Mouse (Mus musculus) liver, embryonic 11.5 days (tissue): ENCODE measurements around the gene Spty2d1. TPM values are rescaled to one million over a fixed set of nuclear protein-coding genes. Genes with fewer than 3 reads are reported as not detected.

Source experiments
- ATAC-seq: fragments of 200-750 bp; cut with Nextera tagmentation; replicated peaks from 2 replicates; pipeline ENCODE4 v1.8.0; 2017; ENCODE audit warnings: moderate number of reproducible peaks, mild to moderate bottlenecking, moderate TSS enrichment, moderate library complexity; ENCODE audit not compliant: low FRiP score
- DNase-seq: peaks from one replicate; pipeline ENCODE4 v3.0.0-alpha.2; 2017; ENCODE audit warnings: low spot score
- H3K27ac ChIP-seq: fragments of 300-500 bp; sonication (generic); 2 replicates; pipeline ENCODE4 v1.5.1; 2014; ENCODE audit warnings: mild to moderate bottlenecking, low read depth, low read length, control low read depth
- H3K27me3 ChIP-seq: fragments of 300-500 bp; sonication (generic); replicated peaks from 2 replicates; pipeline ENCODE4 v1.6.1; 2014; ENCODE audit warnings: low read length, mixed read lengths; ENCODE audit not compliant: control insufficient read depth, insufficient read depth
- H3K36me3 ChIP-seq: fragments of 300-500 bp; sonication (generic); 2 replicates; pipeline ENCODE4 v1.6.1; 2014; ENCODE audit warnings: mild to moderate bottlenecking, low read length, moderate library complexity, mixed read lengths; ENCODE audit not compliant: control insufficient read depth, insufficient read depth
- H3K4me1 ChIP-seq: fragments of 300-500 bp; sonication (generic); replicated peaks from 2 replicates; pipeline ENCODE4 v1.6.1; 2014; ENCODE audit warnings: low read length, mixed read lengths; ENCODE audit not compliant: control insufficient read depth, insufficient read depth
- H3K4me2 ChIP-seq: fragments of 300-500 bp; sonication (generic); 2 replicates; pipeline ENCODE4 v1.6.1; 2014; ENCODE audit warnings: mild to moderate bottlenecking, control low read depth, moderate library complexity
- H3K4me3 ChIP-seq: fragments of 300-500 bp; sonication (generic); 2 replicates; pipeline ENCODE4 v1.5.1; 2014; ENCODE audit warnings: low read depth, low read length, control low read depth
- H3K9ac ChIP-seq: fragments of 300-500 bp; sonication (generic); 2 replicates; pipeline ENCODE4 v1.6.1; 2014; ENCODE audit warnings: low read depth, low read length, control low read depth
- H3K9me3 ChIP-seq: fragments of 300-500 bp; sonication (generic); 2 replicates; pipeline ENCODE4 v1.6.1; 2016; ENCODE audit warnings: low read length, inconsistent platforms, mixed read lengths; ENCODE audit not compliant: control insufficient read depth
- WGBS: fragments of 180-500 bp; shearing (Covaris S2); extraction: QIAGEN DNeasy Blood & Tissue Kit; methylation state at CpG from one replicate; pipeline ENCODE4 v1.1.7; 2014; 5-methylcytosine and 5-hydroxymethylcytosine counted together
- polyA plus RNA-seq: library from polyadenylated mRNA; unstranded; fragments of >200 nt; fragmentation: Nextera tagmentation; extraction: Ambion mirVana; gene quantifications from 2 replicates; pipeline ENCODE4 v1.2.1, GENCODE M21; 2014

The Spty2d1 gene
- polyA plus RNA-seq, 1 experiment from 2014 or later, result 21.4 TPM

GRCm38 (mm10) chr7:47050366-47050765 is 42.2 kb upstream of the Spty2d1 start, which contains the start of gene Tmem86a:
Gene Tmem86a, plus strand, starts transcription at chr7:47050601.
- Histone ChIP-seq H3K27ac (peak within 1 kb of the TSS; percentile 89), H3K4me1 (peaks cover 14% of the 10 kb centered on the region), H3K4me3 (peak within 1 kb of the TSS; percentile 78), H3K36me3 (no peaks in the 10 kb centered on the region; the same call in 1 of the 2 replicates), H3K27me3 (peaks cover 3% of the 10 kb centered on the region; the same call in 1 of the 2 replicates), H3K9ac (peak within 1 kb of the TSS; percentile 73), H3K4me2 (peak within 1 kb of the TSS; percentile 99), H3K9me3 (no peaks in the 10 kb centered on the region)
- 0% methylated on average over 33 of the region's 33 CpGs for WGBS
- DNase-seq (peak; percentile 94), ATAC-seq (peak; percentile 98)

GRCm38 (mm10) chr7:47042823-47043490 is 34.7 kb upstream of the Spty2d1 start:
- ATAC-seq, result peak; percentile 59
- H3K4me1 ChIP-seq, result peaks cover 9% of the 10 kb centered on the region; the same call in 1 of the 2 replicates
- WGBS, result 32% methylated on average over 6 of the region's 6 CpGs
- H3K27me3 ChIP-seq, result no peaks in the 10 kb centered on the region
- H3K27ac ChIP-seq, result peak overlapping the region; percentile 33
- no peak overlapping the region for H3K9ac ChIP-seq
- no peak overlapping the region for H3K4me3 ChIP-seq
- DNase-seq, result no peak
- peak overlapping the region; percentile 7; the same call in 1 of the 2 replicates for H3K4me2 ChIP-seq
- no peaks in the 10 kb centered on the region for H3K9me3 ChIP-seq
- H3K36me3 ChIP-seq, result no peaks in the 10 kb centered on the region

- H3K9ac ChIP-seq, result no peak overlapping the region
- 0 out of 2 replicates have a peak, but pooled peaks have one; percentile 42 for ATAC-seq
- peak overlapping the region; percentile 33; the same call in 1 of the 2 replicates for H3K27ac ChIP-seq
- no peak overlapping the region for H3K4me2 ChIP-seq
- no peaks in the 10 kb centered on the region for H3K27me3 ChIP-seq
- H3K9me3 ChIP-seq, result no peaks in the 10 kb centered on the region
- no peak for DNase-seq
- WGBS, result 68% methylated on average over 4 of the region's 4 CpGs
- H3K4me3 ChIP-seq, result no peak overlapping the region
- no peaks in the 10 kb centered on the region for H3K36me3 ChIP-seq
- peaks cover 9% of the 10 kb centered on the region; the same call in 1 of the 2 replicates for H3K4me1 ChIP-seq
These were observed 33.9 kb upstream of the Spty2d1 start for GRCm38 (mm10) chr7:47042121-47042520.

GRCm38 (mm10) chr7:47041706-47042105 is 33.5 kb upstream of the Spty2d1 start:
- Histone ChIP-seq H3K4me1 (peaks cover 9% of the 10 kb centered on the region; the same call in 1 of the 2 replicates), H3K9ac (no peak overlapping the region), H3K9me3 (no peaks in the 10 kb centered on the region), H3K4me3 (no peak overlapping the region), H3K27me3 (no peaks in the 10 kb centered on the region), H3K4me2 (no peak overlapping the region), H3K36me3 (no peaks in the 10 kb centered on the region), H3K27ac (no peak overlapping the region)
- DNase-seq (no peak), ATAC-seq (no peak)
- WGBS, result 73% methylated on average over 3 of the region's 3 CpGs

GRCm38 (mm10) chr7:47035426-47035825 is 27.2 kb upstream of the Spty2d1 start:
- no peak overlapping the region for H3K4me3 ChIP-seq
- no peaks in the 10 kb centered on the region for H3K27me3 ChIP-seq
- H3K27ac ChIP-seq, result no peak overlapping the region
- H3K36me3 ChIP-seq, result no peaks in the 10 kb centered on the region
- no peak overlapping the region for H3K9ac ChIP-seq
- WGBS, result 80% methylated on average over 8 of the region's 8 CpGs
- H3K9me3 ChIP-seq, result no peaks in the 10 kb centered on the region
- ATAC-seq, result no peak
- H3K4me1 ChIP-seq, result no peaks in the 10 kb centered on the region
- H3K4me2 ChIP-seq, result no peak overlapping the region
- no peak for DNase-seq

GRCm38 (mm10) chr7:47034785-47035384 is 26.7 kb upstream of the Spty2d1 start:
- no peak for DNase-seq
- Histone ChIP-seq H3K9ac (no peak overlapping the region), H3K9me3 (no peaks in the 10 kb centered on the region), H3K4me3 (no peak overlapping the region), H3K27me3 (no peaks in the 10 kb centered on the region), H3K27ac (no peak overlapping the region), H3K4me2 (no peak overlapping the region), H3K4me1 (no peaks in the 10 kb centered on the region), H3K36me3 (no peaks in the 10 kb centered on the region)
- ATAC-seq, result no peak
- 81% methylated on average over 4 of the region's 4 CpGs for WGBS

GRCm38 (mm10) chr7:47031371-47031770 is 23.2 kb upstream of the Spty2d1 start:
- no peak overlapping the region for H3K4me3 ChIP-seq
- no peak overlapping the region for H3K27ac ChIP-seq
- H3K9me3 ChIP-seq, result no peaks in the 10 kb centered on the region
- DNase-seq (no peak), ATAC-seq (no peak)
- H3K36me3 ChIP-seq, result no peaks in the 10 kb centered on the region
- 73% methylated on average over 4 of the region's 4 CpGs for WGBS
- H3K27me3 ChIP-seq, result no peaks in the 10 kb centered on the region
- H3K4me1 ChIP-seq, result no peaks in the 10 kb centered on the region
- no peak overlapping the region for H3K4me2 ChIP-seq
- H3K9ac ChIP-seq, result no peak overlapping the region

- Histone ChIP-seq H3K27me3 (no peaks in the 10 kb centered on the region), H3K27ac (no peak overlapping the region), H3K4me1 (no peaks in the 10 kb centered on the region), H3K9ac (no peak overlapping the region), H3K4me2 (no peak overlapping the region), H3K36me3 (no peaks in the 10 kb centered on the region), H3K9me3 (no peaks in the 10 kb centered on the region), H3K4me3 (no peak overlapping the region)
- WGBS, result 92% methylated on average over 9 of the region's 9 CpGs
- DNase-seq (no peak), ATAC-seq (no peak)
These were observed 22.4 kb upstream of the Spty2d1 start for GRCm38 (mm10) chr7:47030517-47031193.
